Mouse (Mus musculus) layer of hippocampus, adult 8-10 months (tissue): ENCODE results near the gene Nrxn3. TPM values are rescaled to one million over a fixed set of nuclear protein-coding genes. Genes with fewer than 3 reads are reported as not detected.

Experiments
- DNase-seq, 2 experiments: peaks; one replicate each; pipeline ENCODE4 v3.0.0; 2022; ENCODE audit warnings: low spot score in 2 of 2
- total RNA-seq, 4 experiments: library from RNA; stranded (reverse); gene quantifications; 2 replicates each; pipeline ENCODE4 v1.2.4; 2022

Nrxn3 gene
- total RNA-seq, 4 experiments from 2014 or later, result 173 to 206 (median 191) TPM

GRCm38 (mm10) chr12:88812173-88812572, 89.5 kb downstream of the Nrxn3 start:
- no peak for DNase-seq

- no peak for DNase-seq
These were observed 94.2 kb downstream of the Nrxn3 start for GRCm38 (mm10) chr12:88816865-88817264.

DNA sequence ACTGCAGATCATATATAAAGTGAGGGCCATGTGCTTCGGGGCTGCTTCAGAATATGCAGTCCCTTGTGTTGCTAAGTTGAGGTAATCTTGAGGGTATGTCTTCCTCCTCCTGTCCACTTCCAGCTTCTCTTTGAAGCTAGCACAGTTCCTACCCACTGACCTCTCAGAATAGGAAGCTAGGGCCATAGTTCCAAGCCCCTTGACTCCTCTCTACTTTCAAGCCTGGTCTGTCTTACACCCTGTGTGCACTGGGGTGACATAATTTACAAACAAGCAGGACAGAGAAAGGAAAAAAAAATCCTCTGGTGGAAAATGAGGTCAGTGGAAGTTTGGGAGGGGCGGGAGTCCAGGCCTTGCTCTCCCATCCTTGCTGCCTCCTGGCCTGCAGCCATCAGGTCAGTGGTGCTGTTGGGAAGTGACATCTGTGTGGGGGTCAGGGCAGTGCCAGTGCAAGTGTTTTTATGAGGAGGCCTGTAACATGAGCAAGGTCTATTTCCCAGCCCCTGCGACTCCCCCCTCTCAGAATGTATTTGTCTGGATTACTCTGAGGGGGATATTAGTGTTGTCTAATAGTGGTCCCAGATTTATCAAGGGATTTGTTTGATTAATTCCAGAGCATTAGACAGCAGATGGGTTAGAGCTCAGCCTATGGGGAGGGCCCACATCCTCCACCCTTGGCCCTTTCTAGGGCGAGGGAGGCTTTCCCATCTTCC, 96.1 kb downstream of the Nrxn3 start:
- no peak for DNase-seq

DNA sequence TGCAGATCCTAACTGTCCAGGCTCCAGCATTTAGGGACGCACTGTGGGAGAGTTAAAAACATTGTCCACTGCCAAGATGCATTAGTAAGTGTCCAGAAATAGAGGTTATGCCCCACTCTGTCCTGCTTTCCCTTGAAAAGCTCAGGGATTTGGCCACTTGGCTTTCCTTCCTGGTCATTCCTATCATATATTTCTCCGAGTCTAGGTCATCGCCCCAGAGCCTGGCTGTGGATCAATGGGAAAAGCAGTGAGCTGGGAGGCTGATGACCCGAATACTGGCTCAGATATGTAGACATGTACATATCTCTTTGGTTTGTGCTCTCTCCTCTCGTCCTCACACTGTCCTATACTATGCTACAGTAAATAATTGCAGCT, 96.6 kb downstream of the Nrxn3 start:
- DNase-seq, result no peak

- no peak for DNase-seq
These were observed 97.5 kb downstream of the Nrxn3 start for GRCm38 (mm10) chr12:88820131-88820530.

- no peak for DNase-seq
These were observed 108.2 kb downstream of the Nrxn3 start for GRCm38 (mm10) chr12:88830851-88831250.

DNA sequence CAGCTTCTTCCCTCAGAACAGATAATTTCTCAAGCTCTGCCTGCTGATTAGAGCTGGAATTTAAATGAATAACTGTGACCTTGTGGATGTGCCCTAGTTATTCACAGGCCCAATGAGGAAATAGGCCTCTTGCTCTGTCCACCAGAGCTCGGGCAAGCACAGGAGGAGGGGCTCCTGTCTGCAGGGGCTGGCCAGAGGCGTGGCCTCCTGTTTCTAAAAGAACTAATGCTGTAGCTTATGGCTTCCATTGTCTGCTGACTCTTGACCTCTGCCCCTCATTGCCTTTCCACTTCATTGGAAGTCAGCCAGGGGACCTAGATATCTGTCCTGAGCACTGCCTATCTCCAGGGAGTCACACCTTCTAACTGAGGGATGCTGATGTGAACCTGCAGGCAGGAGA, 113.1 kb downstream of the Nrxn3 start:
- no peak for DNase-seq

- no peak for DNase-seq
These were observed 117.0 kb downstream of the Nrxn3 start for GRCm38 (mm10) chr12:88839724-88840123.

- DNase-seq, result no peak
These were observed 118.7 kb downstream of the Nrxn3 start for GRCm38 (mm10) chr12:88841350-88841749.

- no peak for DNase-seq
These were observed 127.9 kb downstream of the Nrxn3 start for GRCm38 (mm10) chr12:88850400-88851179.

DNA sequence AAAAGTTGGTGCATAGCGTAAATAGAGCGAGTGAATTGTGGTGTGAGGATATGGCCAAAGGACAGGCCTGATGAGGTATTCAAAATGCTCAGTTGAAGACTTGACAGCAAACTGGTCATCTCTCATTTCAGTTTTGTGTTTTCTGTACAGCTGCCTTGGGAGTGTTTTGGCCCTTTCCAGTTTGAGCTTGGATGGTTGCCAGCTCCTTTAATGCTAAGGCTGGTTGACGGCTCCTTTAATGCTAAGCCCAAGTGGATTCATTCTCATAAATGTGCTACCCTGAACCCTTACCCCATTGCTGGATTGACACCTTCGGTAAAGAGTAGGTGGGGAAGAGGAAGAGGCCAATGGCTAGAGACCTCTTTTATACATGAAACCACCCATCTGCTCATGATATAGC, 131.4 kb downstream of the Nrxn3 start:
- DNase-seq, result no peak

DNA sequence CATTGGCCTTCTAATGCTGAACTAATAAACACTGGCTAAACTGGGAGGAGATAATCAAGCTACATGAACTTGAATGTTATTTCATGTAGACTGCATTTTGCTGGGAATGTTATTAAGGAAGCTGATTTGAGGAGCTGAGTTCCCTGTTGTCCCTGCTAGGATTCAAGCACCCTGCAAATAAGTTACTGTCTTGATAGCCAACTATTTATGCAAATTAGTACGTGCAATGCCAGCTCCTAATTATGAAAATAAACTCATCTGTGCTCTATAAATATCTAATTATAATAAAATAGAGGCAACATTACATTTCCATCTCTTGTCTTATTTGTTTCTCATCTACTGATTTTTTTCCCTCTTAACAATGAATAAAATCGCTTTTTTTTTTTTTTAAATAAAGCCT, 135.0 kb downstream of the Nrxn3 start:
- no peak for DNase-seq

GRCm38 (mm10) chr12:88859456-88860345, 137.0 kb downstream of the Nrxn3 start:
- DNase-seq, result no peak

GRCm38 (mm10) chr12:88860397-88860796, 137.7 kb downstream of the Nrxn3 start:
- no peak for DNase-seq

DNA sequence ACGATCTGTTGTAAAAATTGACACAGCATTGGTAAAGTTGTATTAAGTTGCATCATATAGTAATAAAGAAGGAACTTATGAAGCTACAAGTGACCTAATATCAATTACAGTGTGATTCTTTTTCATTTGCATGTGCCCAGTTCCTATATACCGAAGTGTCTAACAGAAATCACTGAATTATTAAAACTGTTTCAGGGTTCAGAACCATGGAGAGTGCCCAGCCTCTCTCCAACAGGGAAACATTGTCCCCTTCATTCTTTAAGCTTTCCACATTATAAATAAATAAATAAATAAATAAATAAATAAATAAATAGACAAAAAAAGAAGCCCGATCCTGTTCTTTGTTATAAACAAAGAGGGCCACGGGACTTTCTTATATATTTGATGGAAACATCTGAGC, 140.4 kb downstream of the Nrxn3 start:
- no peak for DNase-seq

GRCm38 (mm10) chr12:88868288-88868687, 145.6 kb downstream of the Nrxn3 start:
- no peak for DNase-seq

GRCm38 (mm10) chr12:88897331-88897730, 174.7 kb downstream of the Nrxn3 start:
- DNase-seq, result no peak

DNA sequence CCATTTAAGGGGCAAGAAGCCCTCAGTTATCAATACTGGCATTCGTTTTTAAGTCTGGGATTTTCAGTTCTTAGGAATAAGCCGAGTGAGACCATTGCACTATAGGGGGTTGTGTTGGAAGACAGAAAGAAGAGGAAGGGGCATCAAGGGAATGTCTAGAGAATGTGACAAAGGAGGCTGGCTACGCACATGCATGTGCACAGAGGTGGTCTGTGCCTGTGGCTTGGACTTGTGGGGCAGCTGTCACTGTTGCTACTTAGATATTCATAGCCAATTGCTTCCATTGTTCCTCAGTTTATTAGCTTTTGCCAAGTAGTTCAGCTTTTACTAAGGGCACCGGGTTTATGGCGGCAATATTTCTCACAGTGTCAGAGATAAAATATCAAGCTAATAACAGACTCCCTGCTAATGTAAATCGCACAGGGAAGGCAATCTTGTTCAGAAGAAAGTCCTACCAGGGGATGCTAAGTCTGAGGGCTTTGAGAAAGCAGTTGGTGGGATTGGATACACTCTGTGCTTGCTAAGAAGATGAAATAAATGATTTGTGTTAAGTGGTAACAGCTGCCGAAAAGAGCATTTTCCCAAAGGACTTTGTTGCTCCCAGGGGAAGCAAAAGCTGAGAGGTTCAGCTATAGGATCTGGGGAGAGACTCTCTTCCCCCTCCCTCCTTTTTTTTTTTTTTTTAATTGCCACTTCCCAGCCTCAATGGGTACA, 177.5 kb downstream of the Nrxn3 start:
- no peak for DNase-seq

DNA sequence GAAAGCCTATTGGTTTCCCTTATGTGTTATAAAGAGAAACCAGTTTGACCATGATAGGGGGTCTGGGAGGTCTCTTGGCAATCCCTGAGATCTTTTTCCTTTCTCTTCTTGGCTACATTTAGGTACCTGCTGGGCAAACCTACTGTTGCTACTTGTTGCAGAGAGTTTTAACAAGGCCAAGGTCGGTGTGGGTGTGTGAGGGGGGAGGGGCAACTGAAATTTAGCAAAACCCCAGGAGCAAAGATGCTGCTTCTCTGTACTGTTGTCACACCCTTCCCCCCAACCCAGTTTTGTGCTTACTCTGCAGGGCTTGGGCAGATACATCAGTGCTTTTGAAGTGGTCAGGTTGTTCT, 178.0 kb downstream of the Nrxn3 start:
- DNase-seq, result no peak

GRCm38 (mm10) chr12:88910761-88911160, 188.1 kb downstream of the Nrxn3 start:
- peak in 1 of 2 experiments; percentile 19 for DNase-seq

DNA sequence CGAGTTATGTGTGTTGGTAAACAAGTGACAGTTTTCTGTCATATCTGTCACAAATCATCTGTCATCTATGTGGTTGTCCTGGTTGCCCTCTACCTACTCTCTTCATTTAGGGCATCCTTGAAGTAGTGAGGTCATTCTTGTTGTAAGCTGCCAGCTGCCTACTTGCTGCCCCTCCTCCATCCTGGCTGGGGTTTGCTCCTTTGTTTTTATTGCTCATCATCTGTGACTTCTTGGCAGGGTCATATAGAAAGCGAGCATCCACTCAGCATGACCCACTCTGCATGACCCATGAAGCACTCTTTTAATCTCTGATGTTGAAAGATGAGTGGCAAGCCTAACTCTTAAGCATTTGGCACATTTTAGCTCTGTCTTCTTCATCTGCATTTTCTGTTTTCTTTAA, 194.1 kb downstream of the Nrxn3 start:
- DNase-seq, result no peak
